In the genomic region with DNA sequence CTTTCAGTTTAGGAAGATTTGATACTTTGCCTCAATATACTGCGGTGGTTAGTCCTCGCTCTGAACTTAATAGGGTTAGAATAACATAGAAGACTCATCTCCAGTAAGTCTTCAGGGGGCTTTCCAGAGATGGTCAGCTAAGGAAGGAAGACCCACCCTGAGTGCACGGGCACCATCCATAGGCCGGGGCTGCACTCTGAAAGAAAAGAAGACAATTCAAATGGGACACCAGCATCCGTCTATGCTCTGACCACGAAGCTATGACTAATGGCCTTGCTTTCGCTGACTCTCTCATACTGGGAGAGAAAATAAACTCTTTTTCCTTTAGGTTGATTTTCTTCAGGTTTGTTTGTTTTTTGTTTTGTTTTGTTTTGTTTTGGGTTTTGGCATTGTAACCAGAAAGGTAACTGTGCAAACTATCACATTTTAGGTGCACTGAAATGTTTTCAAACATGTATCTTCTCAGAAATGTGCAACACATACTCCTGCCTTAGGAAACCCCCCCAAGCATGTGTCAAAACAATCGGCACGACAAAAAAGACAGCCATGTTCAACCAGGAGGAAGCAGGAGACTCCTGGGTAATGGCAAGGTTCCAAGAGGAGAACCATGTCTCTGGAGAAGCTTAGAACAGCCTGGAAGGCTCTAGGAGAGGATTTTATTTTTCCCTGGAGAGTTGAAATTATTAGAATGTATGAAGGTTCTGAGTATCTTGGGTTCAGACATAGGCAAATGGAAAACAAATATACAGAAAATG, we compare ENCODE assay signal across 22 mouse cellular contexts. TPM values are rescaled to one million over a fixed set of nuclear protein-coding genes. Genes with fewer than 3 reads are reported as not detected.
DNase-seq lines count a peak whose midpoint lies in the region; ATAC-seq and TF ChIP-seq lines count a peak whose summit lies in the region.
"Had no signal": no experiment of that assay in that cellular context is flagged by ENCODE, and none has a peak within 500 bp of the region (broad histone marks: within the 10 kb centered on the region; RNA-seq: fewer than 3 reads in every experiment).

No protein-coding gene starts in this region.

- no peaks in the 10 kb centered on the region for H3K4me1 ChIP-seq in lung, embryonic 14.5 days (ENCODE audit: insufficient read depth)
- H3K4me1 ChIP-seq in bone marrow macrophage, adult 2 months (ENCODE audit: control insufficient read depth, insufficient read depth, low read length) = peaks cover 33% of the 10 kb centered on the region
- peaks cover 8% of the 10 kb centered on the region; the same call in 1 of the 2 replicates for H3K4me1 ChIP-seq in intestine, embryonic 16.5 days (ENCODE audit: control insufficient read depth, insufficient read depth, low read length)
- H3K4me1 ChIP-seq: hindbrain, embryonic 13.5 days had no signal

- no peak overlapping the region for H3K27ac ChIP-seq in lung, embryonic 14.5 days (ENCODE audit: low read depth)
- H3K27ac ChIP-seq in bone marrow macrophage, adult 2 months (ENCODE audit: insufficient read depth, low read depth, low read length) = peak overlapping the region; percentile 51
- peak overlapping the region; percentile 58 for H3K27ac ChIP-seq in macrophage
- no peak overlapping the region for H3K27ac ChIP-seq in intestine, embryonic 16.5 days (ENCODE audit: low read length)
- H3K27ac ChIP-seq: embryonic facial prominence, embryonic 15.5 days; forebrain, embryonic 15.5 days; heart, embryonic 10.5 days; heart, embryonic 15.5 days; hindbrain, embryonic 13.5 days; hindbrain, postnatal 0 days had no signal

- TF ChIP-seq POLR2A in bone marrow macrophage, adult 2 months (IDR thresholded peaks at IDR 0.05; ENCODE audit: borderline replicate concordance, low read depth, low read length) = no peak

- H3K36me3 ChIP-seq in lung, embryonic 14.5 days (ENCODE audit: insufficient read depth) = no peaks in the 10 kb centered on the region
- no peaks in the 10 kb centered on the region for H3K36me3 ChIP-seq in macrophage (ENCODE audit: inconsistent target)
- H3K36me3 ChIP-seq in intestine, embryonic 16.5 days (ENCODE audit: control insufficient read depth, insufficient read depth, low read length) = no peaks in the 10 kb centered on the region
- H3K36me3 ChIP-seq: embryonic facial prominence, embryonic 15.5 days; forebrain, embryonic 15.5 days; heart, embryonic 10.5 days; heart, embryonic 15.5 days; hindbrain, embryonic 13.5 days had no signal

- H3K27me3 ChIP-seq in lung, embryonic 14.5 days (ENCODE audit: insufficient read depth, low read length) = no peaks in the 10 kb centered on the region
- no peaks in the 10 kb centered on the region for H3K27me3 ChIP-seq in intestine, embryonic 16.5 days (replicated peaks; ENCODE audit: control insufficient read depth, insufficient read depth, low read length)
- H3K27me3 ChIP-seq: embryonic facial prominence, embryonic 15.5 days; forebrain, embryonic 15.5 days; heart, embryonic 15.5 days had no signal

- peak; percentile 20 for DNase-seq in lung, embryonic 14.5 days
- DNase-seq in lung, postnatal 25 days (ENCODE audit: low spot score) = no peak
- peak; percentile 70 for DNase-seq in 416B (ENCODE audit: low read depth)
- no peak for DNase-seq in spleen, postnatal 36 days (ENCODE audit: low spot score in 2 of 2)
- DNase-seq in gastrocnemius, postnatal 4 days (ENCODE audit: low spot score in 2 of 2) = no peak
- DNase-seq: adrenal gland, adult 8-10 months; adrenal gland, postnatal 36 days; cerebellum, adult 11 months; cerebellum, adult 8-10 months; cerebellum, postnatal 14 days; embryo, embryonic 11 days; gastrocnemius, postnatal 36 days; heart, postnatal 14 days had no signal

- no peak overlapping the region for H3K9ac ChIP-seq in lung, embryonic 14.5 days
- no peak overlapping the region for H3K9ac ChIP-seq in intestine, embryonic 16.5 days (ENCODE audit: low read depth, low read length)
- H3K9ac ChIP-seq: embryonic facial prominence, embryonic 15.5 days; forebrain, embryonic 15.5 days; heart, embryonic 15.5 days; hindbrain, embryonic 13.5 days had no signal

- no peak overlapping the region for H3K4me3 ChIP-seq in lung, embryonic 14.5 days (ENCODE audit: low read depth, low read length)
- no peak overlapping the region for H3K4me3 ChIP-seq in bone marrow macrophage, adult 2 months (ENCODE audit: insufficient read depth, low read length)
- H3K4me3 ChIP-seq in macrophage (ENCODE audit: inconsistent target) = no peak overlapping the region
- H3K4me3 ChIP-seq in intestine, embryonic 16.5 days (ENCODE audit: low read length) = no peak overlapping the region
- H3K4me3 ChIP-seq: embryonic facial prominence, embryonic 15.5 days; forebrain, embryonic 15.5 days; heart, embryonic 10.5 days; heart, embryonic 15.5 days; hindbrain, embryonic 13.5 days had no signal

- 73% methylated on average over 9 of the region's 9 CpGs for WGBS in lung, embryonic 14.5 days
- 49% methylated on average over 9 of the region's 9 CpGs for WGBS in macrophage (ENCODE audit: missing documents)
- WGBS in intestine, embryonic 16.5 days = 75% methylated on average over 9 of the region's 9 CpGs

- no peak for TF ChIP-seq CTCF in lung, embryonic 14.5 days (IDR thresholded peaks at IDR 0.05; ENCODE audit: low read depth)
- no peak for TF ChIP-seq CTCF in bone marrow macrophage, adult 2 months (IDR thresholded peaks at IDR 0.05; ENCODE audit: low read depth, low read length)

- no peaks in the 10 kb centered on the region for H3K79me2 ChIP-seq in macrophage (ENCODE audit: inconsistent target)

- H3K9me3 ChIP-seq in lung, embryonic 14.5 days (ENCODE audit: low read depth, low read length) = no peaks in the 10 kb centered on the region
- no peaks in the 10 kb centered on the region for H3K9me3 ChIP-seq in intestine, embryonic 16.5 days (ENCODE audit: control insufficient read depth, low read length)
- H3K9me3 ChIP-seq: embryonic facial prominence, embryonic 15.5 days; forebrain, embryonic 15.5 days; heart, embryonic 10.5 days; heart, embryonic 15.5 days; hindbrain, embryonic 13.5 days had no signal

- no peak for ATAC-seq in lung, embryonic 14.5 days (ENCODE audit: insufficient read depth)
- no peak for ATAC-seq in intestine, embryonic 16.5 days
- ATAC-seq: forebrain, embryonic 15.5 days; hindbrain, postnatal 0 days had no signal

- no peak overlapping the region for H3K4me2 ChIP-seq in lung, embryonic 14.5 days
- H3K4me2 ChIP-seq in intestine, embryonic 16.5 days (ENCODE audit: low read depth, low read length) = no peak overlapping the region
- H3K4me2 ChIP-seq: embryonic facial prominence, embryonic 15.5 days; forebrain, embryonic 15.5 days; heart, embryonic 15.5 days; hindbrain, embryonic 13.5 days had no signal

RNA-seq across cellular contexts. Expression of a gene that starts 58.4 kb away (rescaled TPM):
- 91.8 and 97.9 TPM in 2 replicates for polyA plus RNA-seq in lung, embryonic 14.5 days (2014; fragmentation: Nextera tagmentation; extraction: Ambion mirVana)
- 31.1 and 33.5 TPM in 2 replicates for polyA plus RNA-seq in bone marrow macrophage, adult 2 months (2012; ENCODE audit: insufficient read depth, insufficient read length, missing spikeins)
- 10 to 100 TPM; 10.4 to 37.3 (median 25.5) TPM for total RNA-seq in macrophage (2018; cell fraction: chromatin; rRNA removed)
- total RNA-seq in macrophage (2018; cell fraction: cytosol; rRNA removed) = 10 to 100 TPM; 14.7 to 28.8 (median 21.4) TPM
- total RNA-seq in macrophage (2018; cell fraction: nucleus; rRNA removed) = 10 to 100 TPM; 10.2 to 37.9 (median 22.5) TPM
- polyA plus RNA-seq in macrophage (2018) = 21.8 to 38.3 TPM (median 26.9 TPM) in 3 replicates
- 54.0 and 64.5 TPM in 2 replicates for polyA plus RNA-seq in intestine, embryonic 16.5 days (2015; fragmentation: Nextera tagmentation; extraction: Ambion mirVana)
- total RNA-seq in gastrocnemius, postnatal 4 days (2021) = 10 to 100 TPM; 25.0 to 31.1 TPM

Comparison
In these comparisons a context has a peak if more than half of its experiments do, and no peak if none do; other contexts are left out.
1. DNase-seq: peak in lung, embryonic 14.5 days (single experiment) and 416B (single experiment); none in lung, postnatal 25 days (single experiment), spleen, postnatal 36 days (0 of 2) and gastrocnemius, postnatal 4 days (0 of 2).
2. H3K27ac ChIP-seq: peak in bone marrow macrophage, adult 2 months (single experiment) and macrophage (single experiment); none in lung, embryonic 14.5 days (single experiment) and intestine, embryonic 16.5 days (single experiment).